Mouse (Mus musculus) kidney, adult 18-20 months (tissue): Measurements from ENCODE around the gene Gm20388.

ENCODE experiments used
- DNase-seq: peaks from one replicate; pipeline ENCODE4 v3.0.0; 2021

Gm20388 gene

DNA sequence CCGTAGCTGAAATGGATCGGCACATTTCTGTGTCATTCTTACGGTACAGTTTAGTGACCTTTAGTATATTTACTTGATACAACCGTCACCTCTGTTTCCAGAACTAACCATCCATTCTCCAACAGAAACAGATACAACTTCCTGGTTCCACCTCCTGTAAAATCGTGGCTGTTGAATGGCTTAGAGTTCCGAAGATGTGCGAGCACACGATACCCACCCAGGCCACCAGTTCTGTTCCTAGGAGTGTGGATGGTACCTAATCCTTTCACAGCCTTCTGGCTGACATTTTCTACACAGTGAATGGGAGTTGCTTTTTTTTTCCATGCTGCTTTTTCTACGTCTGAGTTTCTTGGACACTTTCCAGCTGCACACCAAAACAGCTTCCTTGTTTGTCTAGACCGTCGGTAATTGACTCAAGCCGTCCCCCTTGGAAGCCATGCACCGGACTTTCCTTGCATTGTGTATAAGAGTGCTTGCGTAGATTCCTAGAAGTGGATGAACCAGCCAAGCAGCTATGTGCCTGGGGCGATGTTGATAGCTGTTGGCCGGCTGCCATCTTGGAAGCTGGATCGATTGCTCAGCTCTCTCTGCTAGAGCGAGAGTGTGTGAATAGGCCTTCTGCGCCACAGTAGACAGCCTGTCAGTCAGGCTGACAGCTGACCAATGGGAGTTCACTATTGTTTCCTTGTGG, 2533.6 kb downstream of the Gm20388 start:
- peak; percentile 91 for DNase-seq

DNA sequence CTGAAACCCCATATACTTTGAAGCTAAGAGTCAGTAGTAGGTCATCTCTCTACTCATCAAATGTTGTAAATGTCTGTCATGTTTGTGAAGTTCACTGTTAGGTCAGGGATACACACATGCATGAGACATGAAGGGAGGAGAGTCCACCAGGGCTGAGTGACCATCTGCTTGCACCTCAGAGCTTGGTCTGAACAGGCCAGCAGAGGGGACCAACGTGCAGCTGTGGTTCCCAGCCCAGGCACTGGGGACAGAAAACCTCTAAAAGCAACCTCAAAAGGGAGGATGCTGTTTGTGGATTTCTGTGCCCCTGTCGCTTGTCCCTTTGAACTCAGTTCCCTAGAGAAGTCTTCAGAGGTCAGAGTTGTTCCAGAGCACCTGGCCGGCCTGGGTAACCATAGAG, 2534.6 kb downstream of the Gm20388 start:
- no peak for DNase-seq

DNA sequence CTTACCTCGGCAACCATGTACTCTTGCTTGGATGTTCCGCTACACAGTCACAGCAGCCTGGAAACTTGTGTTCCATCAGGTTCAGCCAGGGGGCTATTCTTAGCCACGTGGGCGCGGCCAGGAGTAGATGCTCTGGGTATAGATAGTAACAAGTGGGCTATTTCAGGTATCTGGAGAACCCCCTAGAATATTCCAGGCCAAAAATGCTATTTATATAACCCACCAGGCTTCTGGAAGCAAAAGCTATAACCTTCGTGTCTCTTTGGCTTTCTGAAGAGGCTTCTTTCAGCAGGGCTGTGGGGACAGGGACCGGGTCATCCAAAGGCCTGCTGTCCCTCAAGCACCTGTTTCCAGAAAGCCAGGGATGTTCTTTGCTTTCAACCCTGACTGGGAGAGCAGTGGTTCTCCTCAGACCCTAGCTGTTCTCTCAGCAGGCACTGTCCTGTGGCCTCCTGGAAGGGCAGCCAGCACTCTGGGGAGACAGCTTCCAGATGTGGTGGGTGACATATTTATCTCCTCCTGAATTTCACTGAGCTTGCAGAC, 2540.6 kb downstream of the Gm20388 start:
- DNase-seq: no peak

DNA sequence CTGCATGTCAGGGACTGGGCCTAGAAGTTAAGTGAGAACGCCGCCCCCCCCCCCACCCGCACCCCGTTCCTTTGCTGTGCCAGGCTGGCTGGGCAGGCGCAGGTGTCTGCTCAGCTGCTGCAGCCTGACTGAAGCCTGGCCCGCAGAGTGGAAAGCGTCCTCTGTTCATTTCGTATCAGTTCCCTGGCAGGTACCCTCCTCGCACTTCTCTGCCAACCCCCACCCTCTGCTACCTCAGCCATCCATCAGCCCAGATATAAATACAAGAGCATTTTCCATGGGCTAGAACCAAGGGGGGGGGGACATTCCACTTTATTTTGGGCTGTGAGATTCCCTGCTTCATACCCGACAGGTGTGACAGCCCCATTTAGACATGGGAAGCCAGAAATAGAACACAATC, 2541.5 kb downstream of the Gm20388 start:
- no peak for DNase-seq

DNA sequence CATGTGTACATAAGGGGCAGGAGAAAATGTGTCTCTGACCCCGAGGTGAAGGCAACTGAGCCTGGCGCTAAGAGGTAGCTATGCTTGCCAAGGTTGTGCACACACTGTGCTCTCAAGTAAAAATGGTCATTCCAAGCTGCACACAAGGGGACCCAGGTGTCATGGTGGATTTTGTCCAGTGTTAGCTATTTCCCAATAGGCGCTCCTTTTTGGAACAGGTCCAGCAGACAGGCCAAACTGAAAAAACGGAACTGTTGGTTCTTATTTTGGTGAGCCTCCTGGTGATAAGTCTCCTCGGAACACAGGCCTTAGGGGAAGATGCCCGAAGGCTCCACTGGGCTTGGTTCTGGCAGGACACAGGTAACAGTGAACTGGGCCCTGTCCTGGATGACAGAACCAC, 2543.8 kb downstream of the Gm20388 start:
- DNase-seq: no peak

DNA sequence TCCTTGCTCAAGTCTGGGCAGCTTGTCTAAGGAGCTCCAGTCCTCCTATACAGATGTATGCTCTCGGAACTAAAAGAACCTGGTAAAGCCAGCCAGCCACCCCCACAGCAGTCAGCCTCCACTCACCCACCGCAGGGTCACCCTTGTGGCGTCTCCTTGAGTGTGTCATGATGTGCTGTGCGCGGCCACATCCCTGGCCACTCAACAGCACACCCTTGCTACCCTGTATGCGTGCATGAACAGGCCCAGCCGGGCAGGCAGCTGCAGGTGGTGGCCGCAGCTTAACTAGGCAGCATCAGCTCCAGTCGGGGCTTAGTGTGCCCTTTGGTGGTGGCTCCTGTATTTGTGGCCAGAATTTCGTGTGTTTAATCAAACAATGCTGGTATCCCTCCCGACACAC, 2546.5 kb downstream of the Gm20388 start:
- no peak for DNase-seq

DNA sequence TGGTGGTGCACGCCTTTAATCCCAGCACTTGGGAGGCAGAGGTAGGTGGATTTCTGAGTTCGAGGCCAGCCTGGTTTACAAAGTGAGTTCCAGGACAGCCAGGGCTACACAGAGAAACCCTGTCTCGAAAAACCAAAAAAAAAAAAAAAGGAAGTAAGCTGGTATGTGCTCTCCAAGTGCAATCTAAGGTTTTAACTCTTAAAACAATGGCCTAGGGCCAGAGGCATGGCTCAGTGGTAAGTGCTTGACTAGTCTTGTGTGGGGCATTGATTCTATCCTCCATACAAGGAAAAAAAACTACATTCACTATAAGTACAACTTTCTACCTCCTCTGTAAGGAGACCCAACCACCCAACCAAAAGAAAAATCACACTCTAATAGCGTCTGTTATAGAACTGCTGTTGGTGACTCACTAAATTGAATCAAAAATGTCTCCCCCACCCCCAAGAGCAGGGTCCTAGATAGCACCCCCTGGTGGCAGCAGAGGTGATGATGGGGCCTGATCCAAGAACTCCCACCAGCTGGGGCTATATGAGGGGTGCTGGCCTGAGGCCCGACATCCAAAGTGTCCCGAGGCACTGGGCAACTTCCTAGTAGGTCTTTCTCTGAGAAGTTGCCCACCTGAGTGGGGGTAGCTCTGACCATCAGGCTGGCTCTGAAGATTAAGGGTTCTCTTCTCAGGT, 2548.7 kb downstream of the Gm20388 start:
- DNase-seq: no peak

DNA sequence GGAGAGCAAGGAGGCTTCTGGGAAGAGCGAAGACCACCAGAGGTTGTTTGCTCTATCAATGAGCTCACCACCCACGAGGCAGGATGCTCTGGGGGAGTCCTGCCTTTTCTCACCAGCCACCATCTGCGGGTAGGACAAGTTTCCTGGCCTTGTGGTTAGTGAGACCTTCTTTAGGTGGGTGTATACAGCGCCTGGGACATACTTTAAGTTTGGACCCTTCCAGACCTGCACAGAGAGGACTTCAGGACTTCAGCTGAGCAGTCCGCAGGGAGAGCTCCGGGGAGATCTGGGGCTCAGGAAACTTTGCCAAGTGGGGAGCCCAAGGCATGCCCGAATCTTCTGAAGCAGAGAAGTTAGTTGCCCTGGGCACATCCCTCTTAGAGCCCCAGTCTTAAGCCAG, 2549.3 kb downstream of the Gm20388 start:
- DNase-seq: no peak

DNA sequence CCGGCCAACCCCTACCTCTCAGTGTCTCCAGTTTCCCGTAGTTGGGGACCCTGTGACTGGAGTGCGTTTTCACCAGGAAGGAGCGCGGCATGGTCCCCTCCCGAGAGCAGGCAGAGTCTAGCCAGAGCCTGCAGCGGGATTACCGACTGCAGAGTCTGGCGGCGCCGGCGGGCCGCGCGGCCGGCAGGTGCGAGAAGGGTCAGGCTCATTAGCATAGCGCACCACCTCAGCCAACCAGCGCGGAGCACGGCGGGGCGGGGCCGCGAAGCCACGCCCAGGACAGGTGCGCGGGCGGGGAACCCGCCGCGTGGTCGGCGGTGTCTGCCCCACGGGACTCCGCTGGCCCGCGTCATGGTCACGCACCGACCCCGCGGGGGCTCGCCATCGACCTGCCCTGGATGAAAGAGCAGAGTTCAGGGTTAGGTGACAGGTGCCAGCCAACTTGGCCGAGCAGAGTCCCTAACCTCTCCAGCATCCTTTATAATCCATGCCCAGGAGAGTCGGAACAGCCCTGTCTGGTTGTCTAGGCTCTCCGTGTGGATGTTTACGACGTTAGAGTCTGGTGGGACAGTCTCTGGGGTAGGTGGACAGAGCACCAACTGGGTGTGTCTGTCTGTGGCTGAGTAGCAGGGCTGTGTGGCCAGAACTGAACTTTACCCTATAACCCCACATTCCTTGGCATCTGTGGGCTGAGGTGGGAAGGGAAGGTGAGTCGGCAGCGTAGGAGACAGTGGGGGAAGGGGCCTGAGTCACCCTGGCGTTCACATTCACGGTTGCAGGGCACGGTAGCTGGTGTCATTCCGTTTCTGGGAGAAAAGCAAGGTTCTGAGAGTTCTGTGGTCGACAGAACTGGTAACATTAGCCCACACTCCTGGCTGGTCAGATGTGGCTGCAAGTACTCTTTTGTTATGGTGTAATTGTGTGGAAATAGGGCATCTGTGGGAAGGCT, 2550.2 kb downstream of the Gm20388 start, which contains the start of gene Snai3:
Gene Snai3 (minus strand): TSS at position 210 of the 949 bp plus-strand sequence.
- peak; percentile 85 for DNase-seq

DNA sequence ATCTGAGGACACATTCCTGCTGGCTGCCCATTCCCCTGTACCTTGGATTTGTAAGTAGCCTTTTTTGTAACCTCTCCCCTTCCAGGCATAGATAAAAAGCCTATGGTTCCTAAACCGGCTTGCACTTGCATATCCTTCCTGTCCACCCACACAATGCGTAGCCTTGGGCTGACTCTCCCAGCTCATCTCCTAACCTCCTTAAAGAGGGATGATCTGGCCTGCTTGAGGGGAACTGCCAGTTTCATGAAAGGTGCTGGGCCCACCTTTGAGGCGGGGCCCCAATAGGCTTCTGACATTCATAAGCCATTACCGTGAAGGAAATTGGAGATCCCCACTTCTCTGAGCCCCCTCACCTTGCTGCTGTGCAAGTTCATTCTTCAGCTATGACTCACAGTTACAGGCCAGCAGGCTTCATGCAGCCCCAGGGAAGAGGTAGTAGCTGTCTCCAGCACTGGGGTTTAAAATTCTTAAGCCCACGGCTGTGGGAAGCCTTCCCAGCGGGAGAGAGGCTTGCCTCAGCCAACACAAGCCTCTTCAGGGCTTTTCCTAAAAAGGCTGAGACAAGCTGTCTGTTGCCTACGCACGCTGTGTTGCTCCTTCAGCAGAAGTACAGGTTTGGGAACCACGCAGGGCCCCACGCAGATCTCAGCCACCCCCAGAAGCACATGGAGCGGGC, 2551.0 kb downstream of the Gm20388 start:
- DNase-seq: no peak

DNA sequence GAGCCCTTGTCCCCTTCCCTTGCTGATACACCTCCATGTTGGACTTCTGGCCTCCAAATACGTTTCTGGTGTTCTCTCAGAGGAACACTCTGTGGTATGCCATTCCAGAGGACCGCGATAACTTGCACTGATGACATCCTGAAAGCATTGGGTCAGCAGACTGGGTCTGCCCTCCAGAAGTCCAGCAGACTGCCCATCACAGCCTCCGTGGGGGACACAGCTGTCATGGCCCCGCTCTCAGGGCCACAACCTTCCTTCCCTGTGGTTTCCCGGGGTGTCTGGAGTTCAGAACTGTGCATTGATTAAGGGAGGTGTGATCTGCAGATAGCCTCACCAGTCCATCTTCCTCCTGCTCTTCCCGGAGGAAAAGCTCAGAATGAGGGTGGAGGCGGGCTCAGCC, 2551.9 kb downstream of the Gm20388 start:
- DNase-seq: no peak

DNA sequence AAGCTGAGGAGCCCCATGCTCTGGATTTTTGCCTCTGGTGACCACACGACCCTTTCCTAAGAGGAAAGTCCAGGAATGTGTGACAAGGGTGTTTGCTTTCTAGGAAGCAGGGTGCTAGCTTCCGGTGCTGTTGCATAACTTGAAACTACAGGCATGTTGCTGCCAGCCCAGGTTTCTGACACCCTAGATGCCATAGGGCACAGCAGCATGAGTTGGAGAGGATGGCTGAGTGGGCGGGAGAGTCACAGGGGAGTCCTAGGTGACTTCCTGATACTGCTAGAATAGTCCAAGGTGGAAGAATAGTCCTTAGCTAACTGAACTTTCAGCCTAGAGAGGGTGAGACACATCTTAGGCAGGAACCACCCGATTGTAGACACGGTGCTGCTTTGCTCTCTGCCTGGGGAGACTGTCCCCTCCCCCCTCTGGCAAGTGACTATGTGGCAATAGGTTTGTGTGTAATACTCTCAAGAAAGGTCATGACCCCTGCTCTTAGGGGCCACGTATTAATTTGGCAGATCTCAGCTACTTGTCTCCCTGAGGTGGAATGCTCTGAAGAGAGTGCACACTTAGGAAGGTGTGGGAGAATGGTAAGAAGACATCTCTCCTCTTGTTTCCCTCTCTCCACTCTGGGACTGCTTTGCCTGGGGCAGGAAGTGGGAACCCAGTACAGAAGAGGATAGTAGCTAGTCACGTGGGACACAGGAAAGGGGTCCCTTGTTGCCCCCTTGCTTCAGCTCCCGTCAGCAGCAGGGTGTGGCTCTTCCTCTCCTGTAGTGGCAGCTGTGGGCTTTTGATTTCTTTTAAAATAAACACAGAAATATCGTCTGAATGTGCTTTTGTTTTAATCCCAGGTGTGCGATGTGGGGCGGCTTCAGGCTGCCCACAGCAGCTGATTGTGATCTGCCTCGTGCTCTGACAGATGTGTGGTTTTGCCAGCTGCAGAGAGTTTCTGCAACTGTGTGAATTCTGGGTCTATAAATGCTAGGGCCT, 2553.3 kb downstream of the Gm20388 start:
- peak; percentile 21 for DNase-seq

DNA sequence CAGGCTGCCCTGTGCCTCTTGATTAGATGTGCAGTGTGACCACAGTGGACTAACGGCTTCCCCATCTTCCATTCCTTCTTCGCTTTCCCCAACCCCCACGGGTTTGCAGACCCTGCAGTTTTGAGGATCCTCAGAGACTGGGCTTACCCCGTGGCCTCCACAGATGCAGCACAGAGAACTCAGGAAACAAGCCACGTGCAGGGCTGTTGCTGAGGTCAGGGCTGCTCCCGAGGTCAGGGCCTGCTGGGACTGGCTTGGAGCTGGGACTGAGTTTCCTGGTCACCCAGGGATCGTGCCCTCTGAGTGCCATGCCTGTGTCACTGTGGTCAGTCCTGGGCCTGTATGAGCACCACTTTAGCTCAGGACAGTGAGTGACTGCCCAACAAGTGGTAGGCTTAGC, 2554.3 kb downstream of the Gm20388 start:
- no peak for DNase-seq

DNA sequence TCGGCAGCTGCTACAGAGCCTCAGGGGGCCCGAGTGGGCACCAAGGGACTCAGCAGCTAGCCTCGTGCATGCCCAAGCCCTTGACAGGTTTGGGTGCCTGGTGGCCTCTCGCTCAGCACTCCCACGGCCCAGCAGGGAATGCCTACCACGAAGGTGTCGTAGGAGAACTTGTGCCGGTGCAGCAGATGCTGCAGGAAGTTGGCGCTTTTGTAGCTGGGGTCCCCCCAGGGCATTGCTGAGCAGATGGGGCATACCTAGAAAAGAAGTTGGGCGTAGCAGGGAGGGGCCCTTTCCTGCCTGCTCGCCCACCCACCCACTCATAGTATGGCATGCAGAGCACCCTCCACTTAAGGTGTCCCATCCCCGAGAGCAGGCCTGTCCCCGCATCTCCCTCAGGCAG, 2557.2 kb downstream of the Gm20388 start:
- DNase-seq: no peak

DNA sequence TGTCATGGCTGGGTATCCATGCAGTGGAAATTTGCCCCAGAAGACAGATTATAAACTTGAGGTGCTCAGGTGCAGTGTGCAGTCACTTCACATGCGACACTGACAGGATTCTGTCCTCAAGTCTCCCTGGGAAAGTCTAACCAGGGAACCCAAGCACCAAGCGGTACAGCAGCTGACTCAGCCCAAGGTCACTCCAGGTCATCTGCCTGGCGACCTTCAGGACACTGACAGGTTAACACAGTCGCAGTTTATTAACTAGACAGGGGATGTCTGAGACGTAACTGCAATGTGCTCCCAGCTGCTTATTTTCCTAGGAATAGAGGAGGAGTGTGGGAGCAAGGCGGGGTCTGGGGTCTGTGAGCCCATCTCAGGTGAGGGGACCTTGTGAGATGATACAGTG, 2558.8 kb downstream of the Gm20388 start:
- no peak for DNase-seq

DNA sequence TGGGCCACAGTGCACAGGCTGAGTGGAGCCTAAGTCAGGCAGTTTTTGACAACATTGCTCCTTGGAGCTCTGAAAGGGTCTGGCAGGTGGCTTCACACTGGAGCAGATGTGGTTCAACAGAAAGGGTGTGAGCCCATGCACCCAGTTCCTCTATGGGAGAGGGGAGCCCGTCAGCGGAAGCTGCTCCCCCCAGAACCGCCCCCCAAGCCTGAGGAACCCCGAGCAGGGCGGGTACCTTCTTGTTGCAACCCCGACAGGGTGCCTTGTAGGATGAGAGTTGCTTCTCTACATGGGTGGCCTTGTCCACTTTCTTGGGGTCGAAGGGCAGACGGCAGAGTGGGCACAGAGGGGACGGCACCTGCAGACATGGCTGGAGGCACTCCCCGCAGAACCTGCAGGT, 2559.3 kb downstream of the Gm20388 start:
- no peak for DNase-seq

DNA sequence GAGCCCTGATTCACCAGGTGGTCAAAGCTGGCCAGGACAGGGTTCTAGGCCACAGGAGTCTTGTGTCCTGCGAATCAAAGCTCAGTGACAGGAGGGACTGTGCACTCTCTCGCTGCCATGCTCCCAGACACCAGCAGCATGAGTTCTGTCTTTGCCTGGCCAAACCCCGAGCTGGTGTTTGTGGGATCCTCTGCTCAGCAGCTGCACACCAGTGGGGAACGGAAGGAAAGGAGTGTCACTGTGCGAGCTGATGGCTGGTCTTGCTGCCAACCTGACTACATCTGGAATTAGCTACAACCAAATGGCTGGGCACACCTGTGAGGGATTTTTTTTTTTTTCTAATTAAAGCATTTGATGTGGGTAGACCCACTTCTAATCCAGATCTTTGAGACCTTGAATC, 2560.1 kb downstream of the Gm20388 start:
- no peak for DNase-seq

DNA sequence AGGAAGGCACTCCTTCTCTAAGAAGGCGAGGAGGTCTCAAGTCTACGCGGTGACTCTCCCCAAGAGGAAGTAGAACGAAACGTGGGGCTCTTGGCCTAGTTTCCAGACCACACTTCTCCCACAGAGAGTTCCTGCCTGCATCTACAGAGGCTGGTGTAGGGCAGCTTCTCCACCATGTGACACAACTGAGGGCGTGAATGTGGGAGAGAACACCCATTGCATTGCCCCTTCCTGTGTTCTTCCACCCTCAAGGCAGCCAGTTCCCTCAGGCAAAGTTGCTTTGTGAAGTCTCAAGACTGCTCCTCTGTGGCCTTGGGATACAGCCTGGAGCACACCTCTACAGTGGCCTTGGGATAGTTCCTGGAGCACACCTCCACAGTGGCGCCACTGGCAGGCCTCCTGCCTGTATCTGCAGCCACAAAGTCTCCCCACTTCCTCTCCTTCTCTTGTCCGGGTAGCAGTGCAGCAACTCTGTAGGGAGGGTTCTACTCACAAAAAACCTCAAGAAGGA, 2563.3 kb downstream of the Gm20388 start:
- no peak for DNase-seq

DNA sequence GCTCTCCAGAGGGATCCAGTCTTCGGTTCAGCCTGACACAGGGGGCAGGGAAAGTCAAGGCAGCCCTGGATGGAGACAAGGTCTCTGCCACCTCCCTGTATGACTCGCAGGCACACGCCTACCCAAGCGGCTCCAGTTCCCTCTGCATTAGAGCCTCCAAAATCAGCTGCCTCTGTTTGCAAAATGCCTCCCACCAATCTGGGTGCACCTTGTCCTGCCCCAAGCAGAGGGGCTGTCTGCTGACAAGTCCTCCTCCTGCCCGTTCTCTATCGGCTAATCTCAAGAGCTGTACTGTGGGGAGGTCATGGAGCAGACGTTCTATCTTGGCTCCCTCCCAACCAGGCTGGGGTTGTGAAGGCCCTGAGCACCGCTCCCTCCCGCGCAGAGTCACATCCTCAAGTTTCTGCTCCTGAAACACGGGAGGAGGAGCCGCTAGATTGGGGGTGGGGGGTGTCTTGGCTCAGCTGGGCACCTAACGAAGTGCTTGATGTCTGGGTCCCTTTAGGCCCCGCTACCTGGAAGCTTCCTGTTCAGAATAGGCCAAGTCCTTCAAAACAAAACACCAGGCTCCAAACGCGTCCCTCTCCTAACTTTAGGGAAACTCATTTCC, 2564.4 kb downstream of the Gm20388 start:
- DNase-seq: peak; percentile 43

DNA sequence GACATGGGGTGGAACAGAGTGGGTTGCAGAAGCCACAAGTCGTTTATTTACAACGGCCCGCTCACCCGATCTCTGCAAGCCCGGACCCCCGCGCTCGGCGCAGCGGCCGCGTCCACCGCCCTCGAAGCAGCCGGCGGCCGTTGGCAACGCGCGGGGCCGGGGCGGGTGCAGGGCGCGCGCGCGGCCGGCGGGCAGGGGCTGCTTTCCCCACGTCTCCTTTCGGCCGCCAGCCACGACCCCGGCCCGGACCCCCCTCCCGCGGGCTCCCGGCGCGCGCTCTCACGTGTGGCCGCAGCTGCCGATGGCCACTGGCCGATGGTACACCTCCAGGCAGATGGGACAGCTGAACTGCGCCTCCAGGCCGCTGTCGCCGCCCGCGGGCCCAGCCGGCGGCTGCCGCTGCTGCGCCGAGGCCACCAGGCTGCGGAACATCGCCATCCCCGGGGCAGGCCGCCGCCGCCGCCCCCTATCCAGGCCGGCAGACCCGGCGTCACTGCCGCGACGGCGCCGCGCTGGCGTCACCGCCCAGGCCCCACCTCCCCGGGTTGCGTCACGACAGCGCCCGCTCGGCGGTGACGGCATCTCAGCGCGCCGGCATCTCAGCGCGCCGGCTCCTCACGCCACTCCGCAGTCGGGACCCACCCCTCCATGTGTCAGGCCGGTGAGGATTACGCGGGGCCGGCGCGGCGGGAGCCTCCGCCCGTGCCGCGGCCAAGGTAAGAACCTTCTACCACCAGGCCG, 2565.1 kb downstream of the Gm20388 start, which contains the start of the genes Rnf166 and Ctu2:
Gene Rnf166 (minus strand): TSS at position 485 of the 741 bp plus-strand sequence.
Gene Ctu2 (plus strand): TSS at position 564 of the 741 bp plus-strand sequence.
- DNase-seq: peak; percentile 92
